18 mouse cellular contexts compared by ENCODE assay signal in genomic region chr5:114968651-114969050, GRCm38 (mm10). TPM values are rescaled to one million over a fixed set of nuclear protein-coding genes. Genes with fewer than 3 reads are reported as not detected.
A peak's percentile ranks its signal among the peaks of the same experiment; 100 is the strongest.
DNase-seq lines count a peak whose midpoint lies in the region; ATAC-seq and TF ChIP-seq lines count a peak whose summit lies in the region.
"Had no signal": no experiment of that assay in that cellular context is flagged by ENCODE, and none has a peak within 500 bp of the region (broad histone marks: within the 10 kb centered on the region; RNA-seq: fewer than 3 reads in every experiment).

No protein-coding gene starts in this region.

- TF ChIP-seq EP300 in liver, embryonic 14.5 days (IDR thresholded peaks at IDR 0.05; ENCODE audit: low read depth): no peak

- no peak overlapping the region for H3K4me3 ChIP-seq in thymus, adult 2 months (ENCODE audit: control insufficient read depth, insufficient read depth, low read length)
- peak overlapping the region; percentile 49 for H3K4me3 ChIP-seq in kidney, embryonic 15.5 days (replicated peaks)
- H3K4me3 ChIP-seq in liver, embryonic 14.5 days (ENCODE audit: insufficient read depth in 1 of 2, low read depth in 2 of 2, low read length in 2 of 2): peak overlapping the region; percentile 46 to 54
- H3K4me3 ChIP-seq: heart, embryonic 15.5 days; hindbrain, embryonic 15.5 days had no signal

- peak overlapping the region; percentile 54 for H3K4me2 ChIP-seq in kidney, embryonic 15.5 days
- peak overlapping the region; percentile 24; the same call in 1 of the 2 replicates for H3K4me2 ChIP-seq in liver, embryonic 14.5 days (ENCODE audit: low read depth)
- H3K4me2 ChIP-seq: heart, embryonic 15.5 days; hindbrain, embryonic 15.5 days had no signal

- H3K9me3 ChIP-seq in kidney, embryonic 15.5 days (replicated peaks): no peaks in the 10 kb centered on the region
- no peaks in the 10 kb centered on the region for H3K9me3 ChIP-seq in liver, embryonic 14.5 days (ENCODE audit: control insufficient read depth, low read length)
- H3K9me3 ChIP-seq: heart, embryonic 15.5 days; hindbrain, embryonic 15.5 days had no signal

- 59% methylated on average over 7 of the region's 7 CpGs for WGBS in thymus, adult 2 months
- 11% methylated on average over 7 of the region's 7 CpGs for WGBS in kidney, embryonic 15.5 days
- 24% methylated on average over 7 of the region's 7 CpGs for WGBS in liver, embryonic 14.5 days (ENCODE audit: insufficient replicate concordance)

- no peaks in the 10 kb centered on the region for H3K27me3 ChIP-seq in thymus, adult 2 months (ENCODE audit: control insufficient read depth, insufficient read depth, low read length)
- 0 out of 2 replicates have a peak, but pooled peaks cover 4% of the 10 kb centered on the region for H3K27me3 ChIP-seq in kidney, embryonic 15.5 days
- H3K27me3 ChIP-seq in liver, embryonic 14.5 days (ENCODE audit: control insufficient read depth, insufficient read depth, low read length): no peaks in the 10 kb centered on the region

- 0 out of 2 replicates have a peak, but pooled peaks cover 5% of the 10 kb centered on the region for H3K4me1 ChIP-seq in thymus, adult 2 months (replicated peaks; ENCODE audit: control insufficient read depth, insufficient read depth, low read length)
- peaks cover 62% of the 10 kb centered on the region for H3K4me1 ChIP-seq in kidney, embryonic 15.5 days
- H3K4me1 ChIP-seq in liver, embryonic 14.5 days (replicated peaks; ENCODE audit: control insufficient read depth in 2 of 2, insufficient read depth in 2 of 2, low read length in 1 of 2): peaks cover 0 to 9% of the 10 kb centered on the region in 2 experiments; a peak in 2 of 4 replicates
- H3K4me1 ChIP-seq: hindbrain, embryonic 15.5 days had no signal

- TF ChIP-seq POLR2A in thymus, adult 2 months (IDR thresholded peaks at IDR 0.05; ENCODE audit: control insufficient read depth, extremely low read depth, insufficient read depth, low read length, poor library complexity): no peak

- no peaks in the 10 kb centered on the region for H3K36me3 ChIP-seq in thymus, adult 2 months (ENCODE audit: control insufficient read depth, insufficient read depth, low read length)
- H3K36me3 ChIP-seq in kidney, embryonic 15.5 days: no peaks in the 10 kb centered on the region
- no peaks in the 10 kb centered on the region for H3K36me3 ChIP-seq in liver, embryonic 14.5 days (replicated peaks; ENCODE audit: control insufficient read depth, insufficient read depth, low read depth)
- H3K36me3 ChIP-seq: heart, embryonic 15.5 days; hindbrain, embryonic 15.5 days had no signal

- TF ChIP-seq CTCF in thymus, adult 2 months (IDR thresholded peaks at IDR 0.05; ENCODE audit: borderline replicate concordance, control insufficient read depth, extremely low read depth, insufficient read depth, low read length, poor library complexity): 0 out of 2 replicates have a peak, but pooled peaks have one; percentile 8
- TF ChIP-seq CTCF in liver, embryonic 14.5 days (IDR thresholded peaks at IDR 0.05; ENCODE audit: low read depth): no peak

- intact Hi-C loops in heart, postnatal 10 days (cut with DNase I): no loop called here

- DNase-seq in thymus, adult 2 months: no peak
- no peak for DNase-seq in thymus, postnatal 0 days (ENCODE audit: low spot score)
- DNase-seq in liver, embryonic 14.5 days (ENCODE audit: low read depth in 3 of 3, low spot score in 3 of 3): no peak
- no peak for DNase-seq in adipocyte (ENCODE audit: low spot score)
- no peak for DNase-seq in heart, postnatal 10 days
- DNase-seq in frontal cortex, postnatal 36 days (ENCODE audit: low spot score in 2 of 2): no peak
- DNase-seq: cerebellum, adult 18-20 months; lung, adult 2 months; midbrain, embryonic 14.5 days; retina, postnatal 1 day had no signal

- ATAC-seq in kidney, embryonic 15.5 days (replicated peaks; ENCODE audit: low FRiP score): peak; percentile 55
- no peak for ATAC-seq in liver, embryonic 14.5 days (ENCODE audit: insufficient read depth)
- ATAC-seq: activated CD4-positive, CD25-positive, alpha-beta regulatory T cell, adult 4 months had no signal

- no peak overlapping the region for H3K27ac ChIP-seq in thymus, adult 2 months (ENCODE audit: control insufficient read depth, insufficient read depth, low read length)
- H3K27ac ChIP-seq in kidney, embryonic 15.5 days: peak overlapping the region; percentile 95
- no peak overlapping the region for H3K27ac ChIP-seq in liver, embryonic 14.5 days
- H3K27ac ChIP-seq: heart, embryonic 15.5 days; hindbrain, embryonic 15.5 days; macrophage had no signal

- peak overlapping the region; percentile 54 for H3K9ac ChIP-seq in kidney, embryonic 15.5 days
- no peak overlapping the region for H3K9ac ChIP-seq in liver, embryonic 14.5 days (replicated peaks)
- H3K9ac ChIP-seq: heart, embryonic 15.5 days; hindbrain, embryonic 15.5 days had no signal

RNA-seq across cellular contexts. Expression of gene Hnf1a, which starts 2.2 kb away (rescaled TPM):
- polyA plus RNA-seq in thymus, adult 2 months (2012; rRNA removed): 4.0 and 4.1 TPM in 2 replicates
- polyA plus RNA-seq in thymus, postnatal 0 days (2015; fragmentation: Nextera tagmentation; extraction: Ambion mirVana): 1.3 and 1.6 TPM in 2 replicates
- 12.0 and 13.9 TPM in 2 replicates for polyA plus RNA-seq in kidney, embryonic 15.5 days (2015; fragmentation: Nextera tagmentation; extraction: Ambion mirVana)
- 1.2 and 1.6 TPM in 2 replicates for polyA plus RNA-seq in liver, embryonic 14.5 days (2012; rRNA removed)
- polyA plus RNA-seq in liver, embryonic 14.5 days (2014; fragmentation: Nextera tagmentation; extraction: Ambion mirVana): 0.86 and 1.5 TPM in 2 replicates
- not detected for total RNA-seq in heart, postnatal 10 days (2021)
- total RNA-seq: layer of hippocampus, adult 8-10 months; left cerebral cortex, postnatal 14 days had no signal
- polyA plus RNA-seq: cortical plate, adult 2 months; lung, adult 2 months; macrophage; midbrain, embryonic 14.5 days had no signal

RNA-seq across cellular contexts. Expression of gene 2210016L21Rik, which starts 26.7 kb away (rescaled TPM):
- 25.6 and 29.9 TPM in 2 replicates for polyA plus RNA-seq in thymus, adult 2 months (2012; rRNA removed)
- 58.5 and 69.2 TPM in 2 replicates for polyA plus RNA-seq in thymus, postnatal 0 days (2015; fragmentation: Nextera tagmentation; extraction: Ambion mirVana)
- 62.8 and 68.0 TPM in 2 replicates for polyA plus RNA-seq in kidney, embryonic 15.5 days (2015; fragmentation: Nextera tagmentation; extraction: Ambion mirVana)
- polyA plus RNA-seq in liver, embryonic 14.5 days (2012; rRNA removed): 5.6 and 8.1 TPM in 2 replicates
- 11.3 and 12.3 TPM in 2 replicates for polyA plus RNA-seq in liver, embryonic 14.5 days (2014; fragmentation: Nextera tagmentation; extraction: Ambion mirVana)
- 10 to 100 TPM; 27.1 to 30.3 TPM for total RNA-seq in heart, postnatal 10 days (2021)

RNA-seq across cellular contexts. Expression of gene Sppl3, which starts 42.3 kb away (rescaled TPM):
- polyA plus RNA-seq in thymus, adult 2 months (2012; rRNA removed): 112 and 124 TPM in 2 replicates
- 15.2 and 22.3 TPM in 2 replicates for polyA plus RNA-seq in thymus, postnatal 0 days (2015; fragmentation: Nextera tagmentation; extraction: Ambion mirVana)
- 13.6 and 14.8 TPM in 2 replicates for polyA plus RNA-seq in kidney, embryonic 15.5 days (2015; fragmentation: Nextera tagmentation; extraction: Ambion mirVana)
- polyA plus RNA-seq in liver, embryonic 14.5 days (2012; rRNA removed): 17.2 and 17.6 TPM in 2 replicates
- 5.4 and 7.0 TPM in 2 replicates for polyA plus RNA-seq in liver, embryonic 14.5 days (2014; fragmentation: Nextera tagmentation; extraction: Ambion mirVana)
- 10 to 100 TPM; 51.9 to 56.5 TPM for total RNA-seq in heart, postnatal 10 days (2021)

RNA-seq across cellular contexts. Expression of gene Oasl1, which starts 45.6 kb away (rescaled TPM):
- polyA plus RNA-seq in thymus, adult 2 months (2012; rRNA removed): 20.1 and 20.7 TPM in 2 replicates
- polyA plus RNA-seq in thymus, postnatal 0 days (2015; fragmentation: Nextera tagmentation; extraction: Ambion mirVana): 5.0 and 6.3 TPM in 2 replicates
- 1.6 and 2.0 TPM in 2 replicates for polyA plus RNA-seq in kidney, embryonic 15.5 days (2015; fragmentation: Nextera tagmentation; extraction: Ambion mirVana)
- polyA plus RNA-seq in liver, embryonic 14.5 days (2012; rRNA removed): 0.44 and 0.50 TPM in 2 replicates
- 0.23 and 0.32 TPM in 2 replicates for polyA plus RNA-seq in liver, embryonic 14.5 days (2014; fragmentation: Nextera tagmentation; extraction: Ambion mirVana)
- under 1 TPM; 0.40 to 0.50 TPM for total RNA-seq in heart, postnatal 10 days (2021)
- total RNA-seq: left cerebral cortex, postnatal 14 days had no signal
